25 mouse cellular contexts compared by ENCODE assay signal in the genomic region with DNA sequence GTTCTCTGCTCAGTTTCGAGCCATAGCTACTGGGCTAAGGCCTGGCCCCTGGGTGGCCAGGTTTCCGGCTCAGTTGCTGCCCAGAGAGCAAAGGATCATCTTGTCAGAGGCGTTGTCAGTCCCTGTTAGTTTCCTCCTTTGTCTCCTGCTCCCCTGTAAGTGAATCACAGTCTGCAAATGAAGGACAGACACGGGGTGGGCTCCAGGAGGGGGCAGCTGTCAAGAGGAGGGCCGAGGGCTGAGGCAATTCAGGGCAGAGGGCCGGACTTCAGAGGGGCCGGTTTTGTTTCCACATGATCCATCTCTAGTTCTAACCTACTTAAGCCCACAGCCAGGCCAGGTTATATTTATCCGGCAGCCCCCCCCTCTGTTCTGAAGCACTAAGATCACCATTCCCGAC. TPM values are rescaled to one million over a fixed set of nuclear protein-coding genes. Genes with fewer than 3 reads are reported as not detected.
DNase-seq lines count a peak whose midpoint lies in the region; ATAC-seq lines count a peak whose summit lies in the region.
"Had no signal": no experiment of that assay in that cellular context is flagged by ENCODE, and none has a peak within 500 bp of the region (broad histone marks: within the 10 kb centered on the region; RNA-seq: fewer than 3 reads in every experiment).

No protein-coding gene starts in this region.

- no peak overlapping the region for H3K4me3 ChIP-seq in hindbrain, embryonic 10.5 days
- H3K4me3 ChIP-seq in hindbrain, embryonic 16.5 days (ENCODE audit: low read length), result no peak overlapping the region
- H3K4me3 ChIP-seq in midbrain, embryonic 11.5 days (ENCODE audit: low read depth, low read length), result no peak overlapping the region
- no peak overlapping the region for H3K4me3 ChIP-seq in midbrain, embryonic 16.5 days (ENCODE audit: low read depth, low read length)
- H3K4me3 ChIP-seq: embryonic facial prominence, embryonic 12.5 days; embryonic facial prominence, embryonic 15.5 days; heart, embryonic 13.5 days; hindbrain, embryonic 13.5 days had no signal

- H3K9me3 ChIP-seq in hindbrain, embryonic 10.5 days, result peaks cover 3% of the 10 kb centered on the region; the same call in 1 of the 2 replicates
- H3K9me3 ChIP-seq in hindbrain, embryonic 16.5 days (ENCODE audit: control insufficient read depth, low read length), result no peaks in the 10 kb centered on the region
- peaks cover 3% of the 10 kb centered on the region; the same call in 1 of the 2 replicates for H3K9me3 ChIP-seq in midbrain, embryonic 11.5 days (ENCODE audit: control insufficient read depth, low read length)
- H3K9me3 ChIP-seq in midbrain, embryonic 16.5 days (replicated peaks; ENCODE audit: control insufficient read depth, low read length, poor library complexity, severe bottlenecking), result no peaks in the 10 kb centered on the region
- H3K9me3 ChIP-seq: embryonic facial prominence, embryonic 12.5 days; embryonic facial prominence, embryonic 15.5 days; heart, embryonic 13.5 days; hindbrain, embryonic 13.5 days had no signal

- H3K4me1 ChIP-seq in hindbrain, embryonic 10.5 days (replicated peaks), result peaks cover 35% of the 10 kb centered on the region
- no peaks in the 10 kb centered on the region for H3K4me1 ChIP-seq in hindbrain, embryonic 16.5 days (ENCODE audit: control insufficient read depth, insufficient read depth, low read depth, low read length)
- no peaks in the 10 kb centered on the region; the same call in 1 of the 2 replicates for H3K4me1 ChIP-seq in midbrain, embryonic 11.5 days (ENCODE audit: control insufficient read depth, insufficient read depth, low read length)
- H3K4me1 ChIP-seq in midbrain, embryonic 16.5 days (ENCODE audit: control insufficient read depth, insufficient read depth, low read length), result no peaks in the 10 kb centered on the region
- H3K4me1 ChIP-seq: embryonic facial prominence, embryonic 15.5 days had no signal

- no peak overlapping the region for H3K4me2 ChIP-seq in hindbrain, embryonic 16.5 days (ENCODE audit: low read length)
- H3K4me2 ChIP-seq in midbrain, embryonic 11.5 days, result no peak overlapping the region
- no peak overlapping the region for H3K4me2 ChIP-seq in midbrain, embryonic 16.5 days (ENCODE audit: low read length)
- H3K4me2 ChIP-seq: embryonic facial prominence, embryonic 12.5 days; embryonic facial prominence, embryonic 15.5 days; heart, embryonic 13.5 days; hindbrain, embryonic 13.5 days had no signal

- H3K27me3 ChIP-seq in hindbrain, embryonic 10.5 days (ENCODE audit: insufficient read depth, poor library complexity, severe bottlenecking), result 0 out of 2 replicates have a peak, but pooled peaks cover 2% of the 10 kb centered on the region
- no peaks in the 10 kb centered on the region for H3K27me3 ChIP-seq in hindbrain, embryonic 16.5 days (replicated peaks; ENCODE audit: control insufficient read depth, insufficient read depth, low read length)
- H3K27me3 ChIP-seq in midbrain, embryonic 11.5 days (ENCODE audit: control insufficient read depth, insufficient read depth, low read length), result no peaks in the 10 kb centered on the region
- H3K27me3 ChIP-seq in midbrain, embryonic 16.5 days (ENCODE audit: control insufficient read depth, insufficient read depth, low read depth, low read length), result no peaks in the 10 kb centered on the region
- H3K27me3 ChIP-seq: embryonic facial prominence, embryonic 12.5 days; embryonic facial prominence, embryonic 15.5 days had no signal

- H3K27ac ChIP-seq in hindbrain, embryonic 10.5 days, result peak overlapping the region; percentile 74
- no peak overlapping the region for H3K27ac ChIP-seq in hindbrain, embryonic 16.5 days (ENCODE audit: low read depth, low read length)
- no peak overlapping the region for H3K27ac ChIP-seq in midbrain, embryonic 11.5 days (ENCODE audit: low read depth, low read length)
- no peak overlapping the region for H3K27ac ChIP-seq in midbrain, embryonic 16.5 days (ENCODE audit: low read length)
- H3K27ac ChIP-seq: embryonic facial prominence, embryonic 12.5 days; embryonic facial prominence, embryonic 15.5 days; heart, embryonic 13.5 days; hindbrain, embryonic 13.5 days had no signal

- WGBS in hindbrain, embryonic 10.5 days, result 17% methylated on average over 9 of the region's 9 CpGs
- WGBS in hindbrain, embryonic 16.5 days, result 26% methylated on average over 9 of the region's 9 CpGs
- WGBS in midbrain, embryonic 11.5 days, result 19% methylated on average over 9 of the region's 9 CpGs
- WGBS in midbrain, embryonic 16.5 days, result 27% methylated on average over 9 of the region's 9 CpGs

- no peak for DNase-seq in hindbrain, embryonic 10.5 days (ENCODE audit: low spot score)
- no peak for DNase-seq in midbrain, embryonic 11.5 days (ENCODE audit: low spot score, missing footprints)
- peak; percentile 51 for DNase-seq in retina, embryonic 14.5 days (ENCODE audit: low spot score)
- no peak for DNase-seq in frontal cortex, postnatal 10 days (ENCODE audit: low spot score in 2 of 2)
- DNase-seq: adrenal gland, postnatal 10 days; adrenal gland, postnatal 36 days; cerebellum, adult 18-20 months; cerebellum, adult 9-10 months; cerebellum, postnatal 14 days; forebrain, postnatal 0 days; gastrocnemius, postnatal 25 days; heart, postnatal 14 days; heart, postnatal 4 days had no signal

- no peak overlapping the region for H3K9ac ChIP-seq in hindbrain, embryonic 16.5 days (ENCODE audit: low read depth, low read length)
- H3K9ac ChIP-seq in midbrain, embryonic 11.5 days (ENCODE audit: low read length), result 0 out of 2 replicates have a peak overlapping the region, but pooled peaks have one; percentile 1
- no peak overlapping the region for H3K9ac ChIP-seq in midbrain, embryonic 16.5 days (ENCODE audit: low read depth, low read length)
- H3K9ac ChIP-seq: embryonic facial prominence, embryonic 12.5 days; embryonic facial prominence, embryonic 15.5 days; forebrain, postnatal 0 days; heart, embryonic 13.5 days; hindbrain, embryonic 13.5 days had no signal

- no peak for ATAC-seq in hindbrain, embryonic 16.5 days
- no peak for ATAC-seq in midbrain, embryonic 11.5 days (ENCODE audit: low FRiP score)
- ATAC-seq in midbrain, embryonic 16.5 days, result no peak
- ATAC-seq: CD4-positive, CD25-positive, alpha-beta regulatory T cell, adult 4 months; forebrain, embryonic 14.5 days; forebrain, postnatal 0 days; intestine, postnatal 0 days had no signal

- H3K36me3 ChIP-seq in hindbrain, embryonic 10.5 days, result peaks cover 31% of the 10 kb centered on the region
- 0 out of 2 replicates have a peak, but pooled peaks cover 3% of the 10 kb centered on the region for H3K36me3 ChIP-seq in hindbrain, embryonic 16.5 days (ENCODE audit: control insufficient read depth, insufficient read depth, low read length)
- H3K36me3 ChIP-seq in midbrain, embryonic 11.5 days (ENCODE audit: control insufficient read depth, insufficient read depth, low read length), result no peaks in the 10 kb centered on the region
- H3K36me3 ChIP-seq in midbrain, embryonic 16.5 days (ENCODE audit: control insufficient read depth, insufficient read depth, low read length), result no peaks in the 10 kb centered on the region

RNA-seq across cellular contexts. Expression of gene Skor1, which starts 16.3 kb away (rescaled TPM):
- 0.68 and 6.8 TPM in 2 replicates for polyA plus RNA-seq in hindbrain, embryonic 10.5 days (2016; fragmentation: Nextera tagmentation; extraction: Ambion mirVana)
- 10.8 and 11.8 TPM in 2 replicates for polyA plus RNA-seq in hindbrain, embryonic 16.5 days (2015; fragmentation: Nextera tagmentation; extraction: Ambion mirVana)
- 0.05 and 0.10 TPM in 2 replicates for polyA plus RNA-seq in midbrain, embryonic 11.5 days (2014; fragmentation: Nextera tagmentation; extraction: Ambion mirVana)
- polyA plus RNA-seq in midbrain, embryonic 16.5 days (2015; fragmentation: Nextera tagmentation; extraction: Ambion mirVana), result 0.54 and 0.75 TPM in 2 replicates
- polyA plus RNA-seq: C2C12; CD4-positive, CD25-positive, alpha-beta regulatory T cell, adult 4 months; embryonic facial prominence, embryonic 15.5 days; heart, embryonic 13.5 days; heart, embryonic 16.5 days; intestine, embryonic 14.5 days; intestine, postnatal 0 days had no signal
